Mouse (Mus musculus) MEL (cell line): ENCODE measurements around the gene Itpk1. TPM values are rescaled to one million over a fixed set of nuclear protein-coding genes. Genes with fewer than 3 reads are reported as not detected.

Source experiments
- DNase-seq: peaks from one replicate; pipeline ENCODE4 v3.0.0; 2011; ENCODE audit warnings: low read depth, low spot score
- H3K27ac ChIP-seq: 2 replicates; pipeline ENCODE4 v1.5.1; 2012; ENCODE audit warnings: low read depth, mild to moderate bottlenecking, control low read depth, low read length, moderate library complexity; ENCODE audit not compliant: control insufficient read depth
- H3K27me3 ChIP-seq, 2 experiments: fragments of 150-350 bp in 1 of 2; sonication (generic) in 1 of 2; 2 replicates each; pipeline ENCODE4 v1.6.1; 2012; ENCODE audit warnings: low read length in 2 of 2, mild to moderate bottlenecking in 2 of 2, improper control_type of control experiment in 1 of 2, moderate library complexity in 1 of 2; ENCODE audit not compliant: insufficient read depth in 2 of 2, control insufficient read depth in 1 of 2
- H3K36me3 ChIP-seq, 2 experiments: 2 replicates each; pipeline ENCODE4 v1.6.1; 2012 to 2014; ENCODE audit warnings: low read length in 2 of 2, improper control_type of control experiment in 1 of 2, inconsistent platforms in 1 of 2, mild to moderate bottlenecking in 1 of 2; ENCODE audit not compliant: insufficient read depth in 2 of 2, control insufficient read depth in 1 of 2
- H3K4me1 ChIP-seq, 2 experiments: fragments of 150-350 bp in 1 of 2; sonication (generic) in 1 of 2; 2 replicates each; pipeline ENCODE4 v1.6.1; 2012; ENCODE audit warnings: low read length in 2 of 2, improper control_type of control experiment in 1 of 2, mild to moderate bottlenecking in 1 of 2; ENCODE audit not compliant: insufficient read depth in 2 of 2, control insufficient read depth in 1 of 2
- H3K4me3 ChIP-seq, 2 experiments: fragments of 150-350 bp in 1 of 2; sonication (generic) in 1 of 2; 2 replicates each; pipeline ENCODE4 v1.5.1; 2012; ENCODE audit warnings: low read depth in 2 of 2, low read length in 2 of 2, mild to moderate bottlenecking in 2 of 2, moderate library complexity in 2 of 2, control low read depth in 1 of 2, improper control_type of control experiment in 1 of 2; ENCODE audit not compliant: control insufficient read depth in 1 of 2, insufficient read depth in 1 of 2
- H3K79me2 ChIP-seq: 2 replicates; pipeline ENCODE4 v1.6.1; 2012; ENCODE audit warnings: mild to moderate bottlenecking, low read length, moderate library complexity; ENCODE audit not compliant: control insufficient read depth, poor library complexity, insufficient read depth
- H3K9ac ChIP-seq: 2 replicates; pipeline ENCODE4 v1.6.1; 2012; ENCODE audit warnings: low read depth, mild to moderate bottlenecking, control low read depth, low read length, moderate library complexity; ENCODE audit not compliant: control insufficient read depth, poor library complexity, severe bottlenecking
- H3K9me3 ChIP-seq: fragments of 150-350 bp; sonication (generic); replicated peaks from 2 replicates; pipeline ENCODE4 v1.6.1; 2012; ENCODE audit warnings: mild to moderate bottlenecking, low read length, improper control_type of control experiment, moderate library complexity; ENCODE audit not compliant: insufficient read depth
- CHD2 ChIP-seq: IDR thresholded peaks from 2 replicates; pipeline ENCODE4 v1.6.1; 2011; ENCODE audit warnings: low read length, improper control_type of control experiment
- E2F4 ChIP-seq: IDR thresholded peaks from 2 replicates; pipeline ENCODE4 v1.6.1; 2011; ENCODE audit warnings: low read depth, low read length, improper control_type of control experiment, borderline replicate concordance
- EP300 ChIP-seq, 2 experiments: IDR thresholded peaks; 2 replicates each; pipeline ENCODE4 v1.6.1; 2011; ENCODE audit warnings: improper control_type of control experiment in 2 of 2, low read length in 2 of 2, low read depth in 1 of 2, mild to moderate bottlenecking in 1 of 2
- HCFC1 ChIP-seq: IDR thresholded peaks from 2 replicates; pipeline ENCODE4 v1.6.1; 2012; ENCODE audit warnings: low read depth, mild to moderate bottlenecking, inconsistent platforms, low read length, improper control_type of control experiment, moderate library complexity
- KAT2A ChIP-seq: conservative IDR thresholded peaks from 2 replicates; pipeline ENCODE4 v1.6.1; 2012; ENCODE audit warnings: low read depth, low read length, improper control_type of control experiment, inconsistent platforms
- MAFK ChIP-seq: IDR thresholded peaks from 2 replicates; pipeline ENCODE4 v1.6.1; 2011; ENCODE audit warnings: low read depth, mild to moderate bottlenecking, low read length, improper control_type of control experiment, borderline replicate concordance
- MAX ChIP-seq: IDR thresholded peaks from 2 replicates; pipeline ENCODE4 v1.6.1; 2011; ENCODE audit warnings: low read length, improper control_type of control experiment
- MXI1 ChIP-seq: IDR thresholded peaks from 2 replicates; pipeline ENCODE4 v1.6.1; 2011; ENCODE audit warnings: mild to moderate bottlenecking, low read depth, low read length, improper control_type of control experiment
- MYC ChIP-seq: IDR thresholded peaks from 2 replicates; pipeline ENCODE4 v1.6.1; 2011; ENCODE audit warnings: low read depth, mild to moderate bottlenecking, low read length, improper control_type of control experiment, moderate library complexity
- NRF1 ChIP-seq: IDR thresholded peaks from 2 replicates; pipeline ENCODE4 v1.6.1; 2014; ENCODE audit warnings: low read depth, mild to moderate bottlenecking, inconsistent platforms, low read length, improper control_type of control experiment, moderate library complexity; ENCODE audit not compliant: poor library complexity, insufficient read depth, severe bottlenecking
- POLR2A ChIP-seq, 2 experiments: IDR thresholded peaks; 2 replicates each; pipeline ENCODE4 v1.6.1; 2011 to 2012; ENCODE audit warnings: low read length in 2 of 2, mild to moderate bottlenecking in 2 of 2, control low read depth in 1 of 2, improper control_type of control experiment in 1 of 2, low read depth in 1 of 2, moderate library complexity in 1 of 2; ENCODE audit not compliant: control insufficient read depth in 1 of 2, insufficient read depth in 1 of 2, poor library complexity in 1 of 2
- POLR2AphosphoS2 ChIP-seq: IDR thresholded peaks from 2 replicates; pipeline ENCODE4 v1.6.1; 2011; ENCODE audit warnings: low read length, improper control_type of control experiment
- POLR2AphosphoS5 ChIP-seq: IDR thresholded peaks from 2 replicates; pipeline ENCODE4 v1.6.1; 2012; ENCODE audit warnings: low read depth, borderline replicate concordance, mild to moderate bottlenecking, inconsistent platforms, low read length, moderate library complexity, mixed read lengths
- RAD21 ChIP-seq: IDR thresholded peaks from 2 replicates; pipeline ENCODE4 v1.6.1; 2011; ENCODE audit warnings: mild to moderate bottlenecking, low read depth, low read length, improper control_type of control experiment
- RCOR1 ChIP-seq: IDR thresholded peaks from 2 replicates; pipeline ENCODE4 v1.6.1; 2012; ENCODE audit warnings: low read depth, mild to moderate bottlenecking, inconsistent platforms, low read length, improper control_type of control experiment
- SIN3A ChIP-seq: IDR thresholded peaks from 2 replicates; pipeline ENCODE4 v1.6.1; 2012; ENCODE audit warnings: low read length, improper control_type of control experiment, inconsistent platforms
- SMC3 ChIP-seq: IDR thresholded peaks from 2 replicates; pipeline ENCODE4 v1.6.1; 2011; ENCODE audit warnings: low read depth, low read length, improper control_type of control experiment
- TBP ChIP-seq: IDR thresholded peaks from 2 replicates; pipeline ENCODE4 v1.8.0; 2011; ENCODE audit warnings: low read depth, low read length, improper control_type of control experiment
- UBTF ChIP-seq: IDR thresholded peaks from 2 replicates; pipeline ENCODE4 v1.6.1; 2012; ENCODE audit warnings: low read depth, mild to moderate bottlenecking, inconsistent platforms, low read length, improper control_type of control experiment, moderate library complexity, borderline replicate concordance; ENCODE audit not compliant: insufficient read depth
- USF2 ChIP-seq, 2 experiments: IDR thresholded peaks; 2 replicates each; pipeline ENCODE4 v1.6.1; 2011 to 2012; ENCODE audit warnings: improper control_type of control experiment in 2 of 2, low read length in 2 of 2, borderline replicate concordance in 1 of 2, inconsistent platforms in 1 of 2, low read depth in 1 of 2, mild to moderate bottlenecking in 1 of 2; ENCODE audit not compliant: insufficient read depth in 1 of 2
- ZC3H11A ChIP-seq: IDR thresholded peaks from 2 replicates; pipeline ENCODE4 v1.6.1; 2012; ENCODE audit warnings: low read depth, mild to moderate bottlenecking, inconsistent platforms, low read length, improper control_type of control experiment
- ZKSCAN1 ChIP-seq: IDR thresholded peaks from 2 replicates; pipeline ENCODE4 v1.6.1; 2012; ENCODE audit warnings: low read depth, mild to moderate bottlenecking, inconsistent platforms, low read length, improper control_type of control experiment, moderate library complexity
- ZMIZ1 ChIP-seq: IDR thresholded peaks from 2 replicates; pipeline ENCODE4 v1.6.1; 2012; ENCODE audit warnings: low read depth, mild to moderate bottlenecking, inconsistent platforms, low read length, improper control_type of control experiment, moderate library complexity
- ZNF384 ChIP-seq: IDR thresholded peaks from 2 replicates; pipeline ENCODE4 v1.6.1; 2012; ENCODE audit warnings: low read depth, mild to moderate bottlenecking, inconsistent platforms, low read length, improper control_type of control experiment
- polyA plus RNA-seq, 2 experiments: library from polyadenylated mRNA; stranded (reverse) in 1 of 2; unstranded in 1 of 2; fragments of >175 nt in 1 of 2; fragments of >200 nt in 1 of 2; gene quantifications; 2 replicates each; pipeline versions ENCODE4 v1.2.1 to v1.2.4; 2012; ENCODE audit warnings: low replicate concordance in 2 of 2, low read depth in 1 of 2; ENCODE audit not compliant: insufficient read length in 2 of 2, insufficient read depth in 1 of 2, missing spikeins in 1 of 2
- total RNA-seq: library from RNA; depleted of rRNA; stranded (reverse); fragments of 300-350 nt; gene quantifications from 2 replicates; pipeline ENCODE4 v1.2.3, GENCODE M21; 2012

Gene Itpk1
- total and polyA plus RNA-seq, 3 experiments, result 12.0 to 25.7 TPM; not detected in 1

GRCm38 (mm10) chr12:102733381-102733780 lies 28.7 kb upstream of the Itpk1 start (continued):
- no peak for TF ChIP-seq MAX

- Histone ChIP-seq H3K9ac (peak overlapping the region; percentile 30; the same call in 1 of the 2 replicates), H3K4me3 (peak overlapping the region; percentile 12 to 32), H3K36me3 (peaks cover 0 to 6% of the 10 kb centered on the region in 2 experiments; a peak in 1 of 4 replicates), H3K27me3 (no peaks in the 10 kb centered on the region), H3K9me3 (no peaks in the 10 kb centered on the region), H3K79me2 (no peaks in the 10 kb centered on the region), H3K4me1 (peaks cover 2 to 20% of the 10 kb centered on the region in 2 experiments; a peak in 3 of 4 replicates), H3K27ac (peak overlapping the region; percentile 9; the same call in 1 of the 2 replicates)
- TF ChIP-seq EP300 (IDR thresholded peaks at IDR 0.05; ENCODE audit: low read depth in 1 of 2, low read length in 2 of 2) (no peak), MYC (0 out of 2 replicates have a peak, but pooled peaks have one; percentile 20)
- DNase-seq, result peak; percentile 56
These were observed 26.3 kb upstream of the Itpk1 start for GRCm38 (mm10) chr12:102730798-102731619.

DNA sequence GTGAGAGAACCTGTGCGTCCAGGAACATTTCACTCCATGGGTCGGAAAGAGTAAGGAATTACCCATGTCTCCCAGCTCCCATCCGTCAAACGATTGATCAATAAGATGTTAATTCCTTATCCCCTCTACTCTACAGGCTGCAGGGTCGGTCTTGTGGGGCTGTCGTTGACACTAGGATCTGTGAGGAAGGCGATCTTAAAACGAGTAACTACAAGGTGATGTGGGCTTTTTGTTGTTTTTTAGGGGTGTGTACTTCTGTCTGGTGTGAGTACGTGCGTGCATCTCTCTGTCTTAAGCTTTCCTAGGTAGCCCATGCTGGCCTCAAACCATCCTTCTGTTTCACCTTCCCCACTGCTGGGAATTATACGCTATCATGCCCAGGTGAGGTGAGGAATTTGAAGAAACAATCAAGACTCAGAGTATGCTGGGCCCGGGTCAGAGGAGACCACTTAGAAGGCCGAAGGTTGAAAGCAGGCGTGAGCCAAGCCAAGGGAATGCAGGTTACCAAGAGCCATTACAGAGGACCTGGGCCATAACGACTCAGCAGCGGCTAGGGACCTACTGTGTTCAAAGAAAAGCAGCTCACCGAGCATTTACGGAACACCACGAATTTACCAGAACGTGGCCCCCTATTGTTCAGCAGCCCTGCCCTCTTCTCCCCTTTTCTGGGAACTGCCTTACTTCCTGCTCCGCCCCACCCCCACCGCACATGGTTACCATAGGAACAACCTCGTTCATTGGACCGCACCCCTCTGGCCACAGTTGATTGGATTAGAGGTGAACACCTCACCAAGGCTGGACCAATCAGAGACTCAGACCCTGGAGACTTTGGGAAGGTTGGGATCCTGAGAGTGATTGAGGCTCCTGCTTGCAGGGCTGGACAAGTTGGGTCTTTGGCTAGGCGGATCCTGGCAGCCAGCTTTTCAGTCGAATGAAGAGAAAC lies 25.4 kb upstream of the Itpk1 start:
- peaks cover 0 to 29% of the 10 kb centered on the region in 2 experiments; a peak in 2 of 4 replicates for H3K4me1 ChIP-seq
- H3K27me3 ChIP-seq, result no peaks in the 10 kb centered on the region
- no peaks in the 10 kb centered on the region for H3K9me3 ChIP-seq
- no peaks in the 10 kb centered on the region for H3K79me2 ChIP-seq
- peak; percentile 91 for DNase-seq
- H3K9ac ChIP-seq, result 0 out of 2 replicates have a peak overlapping the region, but pooled peaks have one; percentile 30
- peaks cover 0 to 12% of the 10 kb centered on the region in 2 experiments; a peak in 2 of 4 replicates for H3K36me3 ChIP-seq
- peak overlapping the region; percentile 12 to 37; a peak in 2 of 4 replicates for H3K4me3 ChIP-seq
- peak overlapping the region; percentile 55 for H3K27ac ChIP-seq
- TF ChIP-seq ZMIZ1 (no peak), CHD2 (peak; percentile 72), ZNF384 (no peak), ZC3H11A (no peak), UBTF (no peak), MXI1 (peak; percentile 35; the same call in 1 of the 2 replicates), RAD21 (no peak), USF2 (IDR thresholded peaks at IDR 0.05; ENCODE audit: borderline replicate concordance in 1 of 2, insufficient read depth in 1 of 2, low read depth in 1 of 2, low read length in 2 of 2) (no peak), SMC3 (no peak), TBP (peak; percentile 19; the same call in 1 of the 2 replicates), SIN3A (peak; percentile 73), KAT2A (no peak), POLR2AphosphoS5 (no peak), MAFK (no peak), POLR2A (IDR thresholded peaks at IDR 0.05; ENCODE audit: control insufficient read depth in 1 of 2, insufficient read depth in 1 of 2, low read depth in 1 of 2, low read length in 2 of 2, poor library complexity in 1 of 2) (peak; percentile 46 to 66; a peak in 3 of 4 replicates), RCOR1 (no peak), NRF1 (no peak), HCFC1 (peak; percentile 56), E2F4 (no peak), ZKSCAN1 (no peak), POLR2AphosphoS2 (no peak)
